ENCODE assay signal across 8 mouse cellular contexts in genomic region chr11:105731541-105731940, GRCm38 (mm10).
DNase-seq lines count a peak whose midpoint lies in the region; ATAC-seq lines count a peak whose summit lies in the region.

No protein-coding gene starts in this region.

- H3K9ac ChIP-seq in forebrain, embryonic 12.5 days = no peak overlapping the region
- H3K9ac ChIP-seq in neural tube, embryonic 12.5 days = no peak overlapping the region
- H3K9ac ChIP-seq in heart, embryonic 12.5 days = no peak overlapping the region

- 0 out of 2 replicates have a peak overlapping the region, but pooled peaks have one; percentile 50 for H3K27ac ChIP-seq in forebrain, embryonic 12.5 days
- H3K27ac ChIP-seq in neural tube, embryonic 12.5 days = no peak overlapping the region
- H3K27ac ChIP-seq in heart, embryonic 12.5 days (ENCODE audit: poor library complexity, severe bottlenecking) = no peak overlapping the region

- 42% methylated on average over 6 of the region's 6 CpGs for WGBS in forebrain, embryonic 12.5 days
- WGBS in neural tube, embryonic 12.5 days = 35% methylated on average over 6 of the region's 6 CpGs
- WGBS in heart, embryonic 12.5 days = 80% methylated on average over 6 of the region's 6 CpGs

- H3K4me1 ChIP-seq in forebrain, embryonic 12.5 days = peaks cover 8% of the 10 kb centered on the region
- H3K4me1 ChIP-seq in neural tube, embryonic 12.5 days = peaks cover 9% of the 10 kb centered on the region; the same call in 1 of the 2 replicates
- peaks cover 7% of the 10 kb centered on the region for H3K4me1 ChIP-seq in heart, embryonic 12.5 days (replicated peaks)

- no peaks in the 10 kb centered on the region for H3K9me3 ChIP-seq in forebrain, embryonic 12.5 days
- no peaks in the 10 kb centered on the region for H3K9me3 ChIP-seq in neural tube, embryonic 12.5 days
- no peaks in the 10 kb centered on the region for H3K9me3 ChIP-seq in heart, embryonic 12.5 days (replicated peaks)

- ATAC-seq in forebrain, embryonic 12.5 days (ENCODE audit: low FRiP score) = peak; percentile 86
- peak; percentile 74 for ATAC-seq in neural tube, embryonic 12.5 days (ENCODE audit: low FRiP score, low read depth)
- no peak for ATAC-seq in heart, embryonic 12.5 days (ENCODE audit: insufficient number of reproducible peaks, low FRiP score)

- H3K4me3 ChIP-seq in forebrain, embryonic 12.5 days (replicated peaks) = no peak overlapping the region
- no peak overlapping the region for H3K4me3 ChIP-seq in neural tube, embryonic 12.5 days
- H3K4me3 ChIP-seq in heart, embryonic 12.5 days = no peak overlapping the region

- H3K27me3 ChIP-seq in forebrain, embryonic 12.5 days = no peaks in the 10 kb centered on the region
- no peaks in the 10 kb centered on the region for H3K27me3 ChIP-seq in neural tube, embryonic 12.5 days (replicated peaks)
- H3K27me3 ChIP-seq in heart, embryonic 12.5 days (replicated peaks) = no peaks in the 10 kb centered on the region

- H3K4me2 ChIP-seq in forebrain, embryonic 12.5 days = peak overlapping the region; percentile 27; the same call in 1 of the 2 replicates
- peak overlapping the region; percentile 45 for H3K4me2 ChIP-seq in neural tube, embryonic 12.5 days (replicated peaks)
- no peak overlapping the region for H3K4me2 ChIP-seq in heart, embryonic 12.5 days

- peak; percentile 54 for DNase-seq in cerebellum, adult 9-10 months
- DNase-seq in layer of hippocampus, adult 9-10 months (ENCODE audit: low spot score) = peak; percentile 45
- no peak for DNase-seq in spleen, postnatal 36 days (ENCODE audit: low spot score in 2 of 2)
- no peak for DNase-seq in Muller cell, postnatal 12 days (ENCODE audit: inconsistent ontology term)
- no peak for DNase-seq in spleen, postnatal 4 days (ENCODE audit: low spot score in 2 of 2)

- H3K36me3 ChIP-seq in forebrain, embryonic 12.5 days (replicated peaks) = no peaks in the 10 kb centered on the region
- H3K36me3 ChIP-seq in neural tube, embryonic 12.5 days = no peaks in the 10 kb centered on the region
- no peaks in the 10 kb centered on the region for H3K36me3 ChIP-seq in heart, embryonic 12.5 days

Comparison
In these comparisons a context has a peak if more than half of its experiments do, and no peak if none do; other contexts are left out.
1. DNase-seq: peak in cerebellum, adult 9-10 months (single experiment) and layer of hippocampus, adult 9-10 months (single experiment); none in spleen, postnatal 36 days (0 of 2), Muller cell, postnatal 12 days (single experiment) and spleen, postnatal 4 days (0 of 2).